Mouse (Mus musculus): ENCODE measurements around the gene Hspa1l. TPM values are rescaled to one million over a fixed set of nuclear protein-coding genes. Genes with fewer than 3 reads are reported as not detected.
"Not testable (repeated sequence)": the region's sequence is repeated elsewhere in the genome, so short reads cannot be mapped to it uniquely, and the experiment has no call there.

Gene Hspa1l
- polyA plus RNA-seq, 1 experiment from 2014 or later = 4.2 TPM

DNA sequence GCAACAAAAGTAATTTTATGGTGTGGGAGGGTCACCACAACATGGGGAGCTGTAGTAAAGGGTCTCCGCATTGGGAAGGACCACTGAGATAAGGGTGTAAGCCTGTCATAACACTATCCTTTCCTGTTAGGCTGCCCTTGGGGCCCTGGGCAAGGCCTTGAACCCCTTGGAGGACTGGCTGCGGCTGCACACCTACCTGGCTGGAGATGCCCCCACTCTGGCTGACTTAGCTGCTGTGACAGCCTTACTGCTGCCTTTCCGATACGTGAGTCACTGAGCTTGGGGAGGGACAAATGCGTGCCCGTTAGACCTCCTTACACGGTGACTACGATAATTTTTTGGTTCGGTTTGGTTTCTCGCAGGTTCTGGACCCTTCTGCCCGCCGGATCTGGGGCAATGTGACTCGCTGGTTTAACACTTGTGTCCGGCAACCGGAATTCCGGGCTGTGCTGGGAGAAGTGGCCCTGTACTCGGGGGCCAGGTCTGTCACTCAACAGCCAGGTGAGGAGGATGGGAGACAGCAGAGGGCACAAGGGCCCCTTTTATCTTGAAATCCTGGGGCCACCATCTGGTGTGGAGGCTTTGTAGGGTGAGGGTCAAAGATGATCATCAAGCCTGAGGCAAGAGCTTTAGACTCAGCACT, 31.7 kb downstream of the Hspa1l start:
- no peak for ATAC-seq (replicated peaks; ENCODE audit: extremely low read depth, insufficient read depth, low FRiP score)
- no peak overlapping the region for H3K9ac ChIP-seq (ENCODE audit: low read length)
- no peaks in the 10 kb centered on the region for H3K9me3 ChIP-seq (replicated peaks; ENCODE audit: control insufficient read depth, low read length)
- 92% methylated on average over 17 of the region's 17 CpGs for WGBS
- H3K4me2 ChIP-seq (ENCODE audit: low read depth, low read length) = no peak overlapping the region
- no peak overlapping the region for H3K4me3 ChIP-seq (ENCODE audit: low read length)
- peaks cover 28% of the 10 kb centered on the region for H3K4me1 ChIP-seq (ENCODE audit: control insufficient read depth, insufficient read depth, low read length)
- no peak overlapping the region for H3K27ac ChIP-seq (ENCODE audit: low read length)
- no peaks in the 10 kb centered on the region for H3K27me3 ChIP-seq (ENCODE audit: control insufficient read depth, insufficient read depth, low read length)
- H3K36me3 ChIP-seq (ENCODE audit: control insufficient read depth, insufficient read depth) = peaks cover 28% of the 10 kb centered on the region

DNA sequence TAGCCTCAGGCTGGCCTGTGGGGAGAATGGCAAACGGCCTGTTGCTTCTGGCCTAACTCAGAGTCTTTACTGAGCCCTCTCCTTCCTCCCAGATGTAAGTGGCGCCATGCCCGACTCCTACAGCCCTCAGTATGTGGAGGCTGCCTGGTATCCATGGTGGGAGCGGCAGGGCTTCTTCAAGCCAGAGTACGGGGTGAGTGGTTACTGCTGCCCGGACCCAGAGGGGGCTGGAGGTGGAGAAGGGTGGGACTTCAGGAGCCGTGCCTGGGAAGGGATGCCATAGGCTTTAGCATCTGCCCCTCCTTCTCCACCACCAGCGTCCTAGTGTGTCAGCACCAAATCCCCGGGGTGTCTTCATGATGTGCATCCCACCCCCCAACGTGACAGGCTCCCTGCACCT, 32.7 kb downstream of the Hspa1l start:
- Histone ChIP-seq H3K4me1 (ENCODE audit: control insufficient read depth, insufficient read depth, low read length) (peaks cover 19% of the 10 kb centered on the region), H3K36me3 (ENCODE audit: control insufficient read depth, insufficient read depth) (peaks cover 32% of the 10 kb centered on the region), H3K9me3 (replicated peaks; ENCODE audit: control insufficient read depth, low read length) (no peaks in the 10 kb centered on the region), H3K4me3 (ENCODE audit: low read length) (no peak overlapping the region), H3K27me3 (ENCODE audit: control insufficient read depth, insufficient read depth, low read length) (no peaks in the 10 kb centered on the region), H3K9ac (ENCODE audit: low read length) (no peak overlapping the region), H3K4me2 (ENCODE audit: low read depth, low read length) (no peak overlapping the region), H3K27ac (ENCODE audit: low read length) (no peak overlapping the region)
- 89% methylated on average over 10 of the region's 10 CpGs for whole genome bisulfite sequencing
- no peak for ATAC-seq (replicated peaks; ENCODE audit: extremely low read depth, insufficient read depth, low FRiP score)

DNA sequence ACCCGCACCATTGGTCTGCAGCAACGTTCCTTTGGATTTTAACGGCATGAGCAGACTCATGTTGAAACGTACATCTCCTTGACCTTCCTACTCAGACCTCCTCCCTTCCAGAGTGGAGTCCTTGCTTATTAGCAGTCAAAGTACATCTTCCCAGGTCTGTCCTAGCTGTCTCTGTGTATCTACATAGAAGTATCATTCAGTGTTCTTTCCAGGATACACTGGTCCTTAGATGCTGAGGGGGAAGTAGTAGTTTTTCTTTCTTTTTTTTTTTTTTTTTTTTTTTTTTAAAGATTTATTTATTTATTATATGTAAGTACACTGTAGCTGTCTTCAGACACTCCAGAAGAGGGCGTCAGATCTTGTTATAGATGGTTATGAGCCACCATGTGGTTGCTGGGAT, 33.4 kb downstream of the Hspa1l start:
- H3K4me3 ChIP-seq (ENCODE audit: low read length); H3K27me3 ChIP-seq (ENCODE audit: control insufficient read depth, insufficient read depth, low read length); H3K9ac ChIP-seq (ENCODE audit: low read length); ATAC-seq (replicated peaks; ENCODE audit: extremely low read depth, insufficient read depth, low FRiP score); H3K9me3 ChIP-seq (replicated peaks; ENCODE audit: control insufficient read depth, low read length); H3K4me2 ChIP-seq (ENCODE audit: low read depth, low read length); H3K27ac ChIP-seq (ENCODE audit: low read length): not testable (repeated sequence)
- H3K4me1 ChIP-seq (ENCODE audit: control insufficient read depth, insufficient read depth, low read length) = peaks cover 19% of the 10 kb centered on the region
- 98% methylated on average over 4 of the region's 5 CpGs for WGBS
- H3K36me3 ChIP-seq (ENCODE audit: control insufficient read depth, insufficient read depth) = peaks cover 38% of the 10 kb centered on the region

DNA sequence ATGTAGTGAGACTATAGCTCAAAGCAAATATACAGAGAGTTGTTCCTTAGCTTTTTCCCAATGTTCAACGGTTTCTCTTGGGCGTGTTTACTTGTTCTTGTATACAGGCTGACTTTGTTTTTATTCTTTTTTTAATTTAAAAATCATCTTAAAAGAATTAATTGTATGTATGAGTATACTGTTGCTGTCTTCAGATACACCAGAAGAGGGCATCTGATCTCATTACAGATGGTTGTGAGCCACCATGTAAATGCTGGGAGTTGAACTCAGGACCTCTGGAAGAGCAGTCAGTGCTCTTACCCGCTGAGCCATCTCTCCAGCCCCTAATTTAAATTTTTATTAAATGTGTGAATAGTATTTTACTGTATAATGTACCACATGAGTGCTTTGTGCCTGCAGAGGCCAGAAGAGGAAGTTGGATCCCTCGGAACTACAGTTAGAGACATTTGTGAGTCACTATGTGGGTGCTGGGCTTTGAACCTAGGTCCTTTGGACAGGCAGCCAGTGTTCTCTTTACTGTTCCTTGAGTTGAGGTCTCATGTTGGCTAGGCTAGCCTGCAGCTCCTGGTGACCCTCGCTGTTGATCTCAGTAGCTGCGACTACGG, 35.0 kb downstream of the Hspa1l start:
- Histone ChIP-seq H3K27me3 (ENCODE audit: control insufficient read depth, insufficient read depth, low read length) (no peaks in the 10 kb centered on the region), H3K4me1 (ENCODE audit: control insufficient read depth, insufficient read depth, low read length) (peaks cover 9% of the 10 kb centered on the region), H3K9me3 (replicated peaks; ENCODE audit: control insufficient read depth, low read length) (no peaks in the 10 kb centered on the region), H3K27ac (ENCODE audit: low read length) (no peak overlapping the region), H3K36me3 (ENCODE audit: control insufficient read depth, insufficient read depth) (peaks cover 54% of the 10 kb centered on the region), H3K9ac (ENCODE audit: low read length) (no peak overlapping the region), H3K4me3 (ENCODE audit: low read length) (no peak overlapping the region), H3K4me2 (ENCODE audit: low read depth, low read length) (no peak overlapping the region)
- no peak for ATAC-seq (replicated peaks; ENCODE audit: extremely low read depth, insufficient read depth, low FRiP score)
- 94% methylated on average over 7 of the region's 7 CpGs for WGBS

DNA sequence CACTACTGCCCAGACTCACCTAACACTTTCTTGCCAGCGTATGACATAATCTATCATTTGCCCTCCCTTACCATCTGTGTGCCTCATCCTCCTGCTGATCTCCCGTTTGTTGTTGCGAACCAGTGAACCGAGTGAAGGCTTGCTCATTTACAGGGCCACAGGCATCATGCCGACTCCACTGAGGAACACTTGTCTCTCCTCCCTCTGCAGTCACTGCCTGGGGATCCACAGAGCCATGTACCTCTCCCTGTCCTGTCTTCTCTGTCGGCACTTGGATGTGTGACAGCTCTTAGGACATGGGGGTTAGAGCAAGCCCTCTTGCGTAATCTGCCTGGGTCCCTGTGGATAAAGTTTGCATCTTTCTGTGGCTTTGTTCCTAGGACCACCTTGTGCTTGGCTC, 37.1 kb downstream of the Hspa1l start:
- Histone ChIP-seq H3K27me3 (ENCODE audit: control insufficient read depth, insufficient read depth, low read length) (no peaks in the 10 kb centered on the region), H3K9ac (ENCODE audit: low read length) (no peak overlapping the region), H3K9me3 (replicated peaks; ENCODE audit: control insufficient read depth, low read length) (no peaks in the 10 kb centered on the region), H3K4me2 (ENCODE audit: low read depth, low read length) (no peak overlapping the region), H3K4me1 (ENCODE audit: control insufficient read depth, insufficient read depth, low read length) (no peaks in the 10 kb centered on the region), H3K4me3 (ENCODE audit: low read length) (no peak overlapping the region), H3K36me3 (ENCODE audit: control insufficient read depth, insufficient read depth) (peaks cover 68% of the 10 kb centered on the region), H3K27ac (ENCODE audit: low read length) (no peak overlapping the region)
- ATAC-seq (replicated peaks; ENCODE audit: extremely low read depth, insufficient read depth, low FRiP score) = no peak
- WGBS = 85% methylated on average over 7 of the region's 7 CpGs

DNA sequence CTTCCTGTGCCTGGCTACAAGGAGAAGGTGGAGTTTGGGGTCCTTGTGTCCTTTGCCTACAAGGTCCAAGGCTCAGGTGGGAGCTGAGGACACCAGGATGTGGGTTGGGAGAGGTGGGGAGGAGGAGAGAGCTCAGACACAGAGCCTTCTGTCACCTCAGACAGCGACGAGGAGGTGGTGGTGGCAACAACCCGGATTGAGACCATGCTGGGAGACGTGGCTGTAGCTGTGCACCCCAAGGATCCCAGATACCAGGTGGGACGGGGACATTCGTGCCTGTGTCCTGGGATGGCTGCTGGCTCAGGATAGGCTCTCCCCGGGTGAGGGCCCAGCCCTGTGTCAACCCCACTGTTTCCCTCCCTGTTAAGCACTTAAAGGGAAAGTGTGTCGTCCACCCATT, 38.9 kb downstream of the Hspa1l start:
- Histone ChIP-seq H3K27ac (ENCODE audit: low read length) (no peak overlapping the region), H3K27me3 (ENCODE audit: control insufficient read depth, insufficient read depth, low read length) (no peaks in the 10 kb centered on the region), H3K36me3 (ENCODE audit: control insufficient read depth, insufficient read depth) (peaks cover 65% of the 10 kb centered on the region), H3K4me2 (ENCODE audit: low read depth, low read length) (no peak overlapping the region), H3K4me1 (ENCODE audit: control insufficient read depth, insufficient read depth, low read length) (peaks cover 6% of the 10 kb centered on the region), H3K9me3 (replicated peaks; ENCODE audit: control insufficient read depth, low read length) (no peaks in the 10 kb centered on the region), H3K4me3 (ENCODE audit: low read length) (no peak overlapping the region), H3K9ac (ENCODE audit: low read length) (no peak overlapping the region)
- WGBS = 92% methylated on average over 8 of the region's 8 CpGs
- no peak for ATAC-seq (replicated peaks; ENCODE audit: extremely low read depth, insufficient read depth, low FRiP score)

DNA sequence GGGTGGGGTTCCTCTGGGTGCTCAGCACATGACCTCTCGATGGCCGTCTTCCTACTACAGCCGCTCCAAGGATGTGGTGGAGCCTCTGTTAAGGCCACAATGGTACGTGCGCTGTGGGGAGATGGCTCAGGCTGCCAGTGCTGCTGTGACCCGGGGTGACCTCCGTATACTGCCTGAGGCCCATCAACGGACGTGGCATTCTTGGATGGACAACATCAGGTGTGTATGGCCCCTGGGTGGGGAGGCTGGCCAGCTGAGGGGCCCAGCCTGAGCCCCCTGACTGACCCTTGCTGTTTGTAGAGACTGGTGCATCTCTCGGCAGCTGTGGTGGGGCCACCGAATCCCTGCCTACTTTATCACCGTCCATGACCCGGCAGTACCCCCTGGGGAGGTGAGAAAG, 39.9 kb downstream of the Hspa1l start:
- no peaks in the 10 kb centered on the region for H3K9me3 ChIP-seq (replicated peaks; ENCODE audit: control insufficient read depth, low read length)

DNA sequence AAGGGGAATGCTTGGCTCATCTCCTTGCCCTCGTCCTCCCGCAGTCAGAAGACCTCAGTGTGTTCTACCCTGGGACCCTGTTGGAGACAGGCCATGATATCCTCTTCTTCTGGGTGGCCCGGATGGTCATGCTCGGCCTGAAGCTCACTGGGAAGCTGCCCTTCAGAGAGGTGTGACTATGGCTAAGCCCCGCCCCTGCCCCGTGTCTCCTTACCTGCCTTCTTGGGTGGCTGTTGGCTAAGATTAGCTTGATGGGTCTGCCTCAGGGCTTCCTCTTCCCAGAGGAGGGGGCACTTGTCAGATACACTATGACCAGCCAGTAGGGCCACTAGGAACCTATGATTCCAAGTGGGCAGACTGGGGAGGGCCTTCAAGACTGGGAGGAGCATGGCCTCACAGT, 40.7 kb downstream of the Hspa1l start:
- WGBS = 84% methylated on average over 6 of the region's 6 CpGs
- Histone ChIP-seq H3K36me3 (ENCODE audit: control insufficient read depth, insufficient read depth) (peaks cover 54% of the 10 kb centered on the region), H3K4me2 (ENCODE audit: low read depth, low read length) (no peak overlapping the region), H3K4me1 (ENCODE audit: control insufficient read depth, insufficient read depth, low read length) (peaks cover 9% of the 10 kb centered on the region), H3K27me3 (ENCODE audit: control insufficient read depth, insufficient read depth, low read length) (no peaks in the 10 kb centered on the region), H3K27ac (ENCODE audit: low read length) (no peak overlapping the region), H3K9ac (ENCODE audit: low read length) (no peak overlapping the region), H3K4me3 (ENCODE audit: low read length) (no peak overlapping the region), H3K9me3 (replicated peaks; ENCODE audit: control insufficient read depth, low read length) (no peaks in the 10 kb centered on the region)
- ATAC-seq (replicated peaks; ENCODE audit: extremely low read depth, insufficient read depth, low FRiP score) = no peak

More for the DNA sequence above, 39.9 kb downstream of the Hspa1l start:
- Histone ChIP-seq H3K27me3 (ENCODE audit: control insufficient read depth, insufficient read depth, low read length) (no peaks in the 10 kb centered on the region), H3K9ac (ENCODE audit: low read length) (no peak overlapping the region), H3K27ac (ENCODE audit: low read length) (no peak overlapping the region), H3K4me3 (ENCODE audit: low read length) (no peak overlapping the region), H3K4me1 (ENCODE audit: control insufficient read depth, insufficient read depth, low read length) (peaks cover 9% of the 10 kb centered on the region), H3K36me3 (ENCODE audit: control insufficient read depth, insufficient read depth) (peaks cover 57% of the 10 kb centered on the region), H3K4me2 (ENCODE audit: low read depth, low read length) (no peak overlapping the region)
- ATAC-seq (replicated peaks; ENCODE audit: extremely low read depth, insufficient read depth, low FRiP score) = no peak
- 85% methylated on average over 13 of the region's 13 CpGs for WGBS

DNA sequence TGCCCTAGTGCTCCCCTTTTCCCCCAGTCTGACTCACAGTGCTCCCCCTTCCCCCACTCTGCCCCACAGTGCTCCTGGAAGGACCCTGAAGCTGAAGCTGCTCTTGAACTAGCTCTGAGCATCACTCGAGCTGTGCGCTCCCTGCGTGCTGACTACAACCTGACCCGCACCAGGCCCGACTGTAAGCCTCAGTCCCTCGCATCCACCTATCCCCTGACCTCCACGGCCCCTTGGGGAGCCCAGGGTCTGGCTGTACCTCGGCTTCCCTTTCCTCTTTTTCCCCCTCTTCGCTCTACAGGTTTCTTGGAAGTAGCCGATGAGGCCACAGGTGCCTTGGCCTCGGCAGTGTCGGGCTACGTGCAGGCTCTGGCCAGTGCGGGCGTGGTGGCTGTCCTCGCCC, 42.8 kb downstream of the Hspa1l start:
- no peaks in the 10 kb centered on the region for H3K9me3 ChIP-seq (replicated peaks; ENCODE audit: control insufficient read depth, low read length)
- peaks cover 9% of the 10 kb centered on the region for H3K4me1 ChIP-seq (ENCODE audit: control insufficient read depth, insufficient read depth, low read length)
- H3K36me3 ChIP-seq (ENCODE audit: control insufficient read depth, insufficient read depth) = peaks cover 50% of the 10 kb centered on the region
- ATAC-seq (replicated peaks; ENCODE audit: extremely low read depth, insufficient read depth, low FRiP score) = no peak
- H3K9ac ChIP-seq (ENCODE audit: low read length) = no peak overlapping the region
- H3K4me3 ChIP-seq (ENCODE audit: low read length) = no peak overlapping the region
- H3K27me3 ChIP-seq (ENCODE audit: control insufficient read depth, insufficient read depth, low read length) = no peaks in the 10 kb centered on the region
- H3K4me2 ChIP-seq (ENCODE audit: low read depth, low read length) = no peak overlapping the region
- WGBS = 91% methylated on average over 16 of the region's 16 CpGs
- no peak overlapping the region for H3K27ac ChIP-seq (ENCODE audit: low read length)

Data from heart, embryonic 16.5 days (tissue).